Mouse (Mus musculus) naive thymus-derived CD4-positive, alpha-beta T cell, adult 2 months (primary cell): Measurements from ENCODE around the gene Rdh7.
"Not testable (repeated sequence)": the region's sequence is repeated elsewhere in the genome, so short reads cannot be mapped to it uniquely, and the experiment has no call there.

Source experiments
- DNase-seq: peaks from one replicate; pipeline ENCODE4 v3.0.0-alpha.2; 2011; ENCODE audit warnings: low read depth

Rdh7 gene

DNA sequence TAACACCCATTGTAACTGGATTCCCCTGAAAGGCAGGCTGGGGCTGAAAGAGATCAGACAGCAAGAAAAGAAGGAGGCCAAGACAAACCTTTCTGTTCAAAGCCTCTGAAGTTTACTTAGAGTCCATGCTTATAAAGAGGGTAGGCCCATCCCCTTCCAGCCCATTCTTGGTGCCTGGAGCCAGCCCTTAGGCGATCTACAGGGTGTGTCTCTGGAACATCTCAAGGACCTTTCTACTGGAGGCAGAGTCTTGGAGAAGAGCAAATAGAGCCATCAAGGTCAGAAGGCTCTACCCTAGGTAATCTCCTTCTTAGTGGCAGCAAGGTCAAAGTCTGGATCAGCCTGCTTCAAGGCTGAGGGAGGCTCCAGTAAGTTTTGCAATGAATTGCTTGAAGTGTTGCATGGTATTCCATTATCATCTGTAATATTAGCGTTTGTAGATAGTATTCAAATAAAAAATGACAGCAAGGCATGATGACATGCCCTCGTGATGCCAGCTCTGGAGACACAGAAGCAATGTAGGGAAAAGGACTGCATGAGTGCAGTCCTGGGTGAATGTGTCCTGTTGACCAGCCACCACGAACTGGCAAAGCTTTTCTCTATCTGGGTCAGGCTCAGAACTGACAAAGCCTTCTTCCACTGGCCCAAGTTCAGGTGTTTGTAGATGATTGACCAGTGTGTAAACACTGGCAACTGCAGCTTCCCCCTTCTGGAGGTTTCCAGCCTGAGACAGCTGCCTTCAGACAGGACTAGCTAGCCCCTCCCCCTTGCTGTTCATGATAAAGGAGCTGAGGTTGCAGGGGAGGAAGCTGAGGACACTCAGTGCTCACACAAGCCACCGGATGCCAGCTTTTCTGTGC lies 4.8 kb upstream of the Rdh7 start:
- peak; percentile 57 for DNase-seq

DNA sequence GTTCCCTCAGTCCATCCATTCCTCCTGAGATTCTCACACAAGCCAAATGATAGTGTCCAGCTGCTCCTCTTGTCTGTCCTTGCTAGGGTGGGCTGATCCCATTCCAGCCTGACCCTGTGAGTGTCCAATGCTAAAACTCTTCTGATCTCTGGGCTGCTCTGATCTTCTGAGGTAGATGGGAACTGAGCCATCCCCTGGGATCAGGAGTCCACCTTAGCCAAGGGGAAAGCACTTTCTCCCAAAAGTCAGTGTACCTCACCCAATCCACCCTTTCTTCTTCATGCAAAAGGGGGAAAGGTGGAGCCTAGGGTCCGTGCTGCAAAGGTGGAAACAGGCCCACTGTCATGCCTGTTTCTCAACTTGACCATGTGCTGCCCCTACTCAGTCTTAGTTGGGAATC lies 2.9 kb upstream of the Rdh7 start:
- DNase-seq: no peak

DNA sequence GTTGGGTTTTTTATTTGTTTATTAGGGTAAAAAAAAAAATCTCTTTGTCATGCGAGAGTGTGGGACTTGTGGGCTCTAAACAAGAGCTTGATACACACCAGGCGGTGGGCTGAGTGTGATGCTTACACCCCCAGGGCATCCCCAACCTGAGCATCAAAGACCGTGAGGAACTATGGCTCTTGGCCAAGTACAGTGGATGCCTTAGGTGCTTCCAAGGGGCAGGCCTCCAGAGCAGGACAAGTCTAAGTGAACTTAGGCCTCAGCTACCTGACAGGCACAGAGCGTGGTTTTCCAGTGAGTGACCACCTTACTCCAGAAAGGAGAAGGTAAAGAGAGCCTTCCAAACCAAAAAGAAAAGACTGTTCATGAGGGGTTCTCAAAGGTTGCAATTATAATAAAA lies 1.6 kb downstream of the Rdh7 start:
- no peak for DNase-seq

DNA sequence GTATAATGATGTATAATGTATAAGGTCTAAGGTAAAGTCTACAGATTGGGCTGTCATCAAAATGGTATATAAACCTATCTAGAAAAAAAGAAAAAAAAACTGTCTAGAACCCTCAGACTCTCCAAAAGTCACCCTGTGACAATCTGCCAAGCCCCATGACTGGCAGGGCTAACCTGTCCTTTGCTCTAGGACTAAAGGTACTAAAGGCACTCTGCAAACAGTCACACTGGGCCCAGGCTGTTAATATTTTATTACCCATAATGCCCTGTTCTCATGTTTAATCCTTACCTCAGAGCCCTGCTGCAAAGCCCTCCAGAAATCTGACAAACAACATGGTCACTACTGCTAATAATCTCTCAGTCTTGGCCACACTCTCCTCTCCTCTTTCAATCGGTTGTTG lies 2.1 kb downstream of the Rdh7 start:
- DNase-seq: no peak

DNA sequence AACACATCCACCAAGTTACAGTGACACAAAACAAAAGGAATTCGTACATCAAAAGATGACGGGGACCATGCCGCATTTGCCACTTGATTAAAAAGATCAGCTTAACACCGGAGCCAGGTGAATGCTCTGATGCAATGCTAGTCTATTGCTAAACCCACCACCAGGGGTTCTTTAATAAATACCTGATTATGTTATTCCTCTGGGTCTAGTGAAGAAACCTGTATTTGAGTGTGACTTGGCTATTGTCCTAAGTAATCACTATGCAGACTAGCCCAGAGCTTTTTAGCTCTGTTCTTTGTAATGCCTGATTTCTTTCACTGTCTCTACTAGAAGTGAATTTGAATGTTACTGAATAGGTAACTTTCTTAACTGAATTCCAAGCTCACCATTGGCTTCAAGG lies 7.6 kb downstream of the Rdh7 start:
- no peak for DNase-seq

DNA sequence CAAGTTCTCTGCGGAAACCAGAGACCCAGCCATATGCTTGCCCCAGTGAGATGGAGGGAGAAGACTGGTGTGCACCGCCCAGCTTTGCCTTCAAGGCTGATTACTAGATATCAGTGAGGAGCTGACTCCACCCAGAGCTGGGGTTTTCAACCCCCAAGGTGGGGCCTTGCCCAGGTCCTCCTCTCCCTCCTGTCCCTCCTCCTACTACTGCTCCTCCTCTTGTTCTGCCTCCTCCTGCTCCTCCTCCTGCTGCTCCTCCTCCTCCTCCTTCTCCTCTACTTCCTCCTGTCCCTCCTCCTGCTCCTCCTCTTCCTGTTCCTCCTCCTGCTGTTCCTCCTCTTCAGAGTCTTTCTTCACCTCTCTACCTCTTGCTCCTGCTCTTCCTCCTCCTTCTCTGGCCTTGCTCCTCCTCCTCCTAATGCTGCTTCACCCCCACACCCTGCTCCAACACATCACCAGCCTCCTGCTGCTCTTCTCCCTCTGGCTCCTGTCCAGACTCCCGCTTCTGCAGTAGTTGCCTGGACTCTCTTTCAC lies 9.4 kb downstream of the Rdh7 start:
- no peak for DNase-seq

DNA sequence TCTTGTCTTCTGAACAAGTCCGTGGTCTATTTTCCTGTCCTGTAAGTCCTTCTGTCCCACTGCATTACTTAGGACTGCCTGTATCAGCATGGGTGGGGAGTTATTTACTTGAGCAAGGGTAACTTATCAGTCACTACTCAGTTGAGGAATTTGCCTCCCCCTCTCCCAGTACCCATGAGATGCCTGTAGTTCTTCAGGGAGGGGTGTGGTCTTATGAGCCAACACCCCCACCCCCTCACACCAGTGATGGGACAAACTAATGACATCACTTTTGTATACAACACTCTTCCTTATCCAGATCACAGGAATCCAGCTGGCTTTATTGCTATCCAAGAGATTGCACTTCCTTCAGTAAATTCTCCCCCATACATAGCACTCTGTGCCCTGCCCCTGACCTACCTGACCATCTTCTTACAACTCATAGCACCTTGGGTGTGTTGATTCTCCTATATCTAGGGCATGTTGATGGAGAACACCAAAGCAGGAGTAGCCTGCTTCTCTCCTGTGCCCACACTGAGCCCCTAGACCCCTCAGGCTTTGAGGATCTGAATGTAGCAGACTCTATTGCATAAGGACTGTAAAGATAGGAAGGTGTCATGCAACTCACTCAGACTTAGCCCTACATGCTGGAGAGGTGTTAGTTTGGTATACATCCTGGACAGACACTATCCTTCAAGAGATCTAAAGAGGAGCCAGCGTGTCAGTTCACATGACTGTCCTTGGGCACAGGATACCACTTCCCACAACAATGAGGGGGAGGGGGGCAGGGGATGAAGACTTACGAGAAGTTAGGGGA lies 10.2 kb downstream of the Rdh7 start:
- DNase-seq: no peak

DNA sequence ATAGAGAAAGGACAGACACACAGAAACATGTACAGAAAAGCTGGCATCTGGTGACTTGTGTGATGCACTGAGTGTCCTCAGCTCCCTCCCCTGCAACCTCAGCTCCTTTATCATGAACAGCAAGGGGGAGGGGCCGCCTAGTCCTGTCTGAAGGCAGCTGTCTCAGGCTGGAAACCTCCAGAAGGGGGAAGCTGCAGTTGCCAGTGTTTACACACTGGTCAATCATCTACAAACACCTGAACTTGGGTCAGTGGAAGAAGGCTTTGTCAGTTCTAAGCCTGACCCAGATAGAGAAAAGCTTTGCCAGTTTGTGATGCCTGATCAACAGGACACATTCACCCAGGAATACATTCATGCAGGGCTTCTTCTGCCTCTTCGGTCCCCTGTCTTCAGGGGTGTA lies 10.9 kb downstream of the Rdh7 start:
- no peak for DNase-seq

DNA sequence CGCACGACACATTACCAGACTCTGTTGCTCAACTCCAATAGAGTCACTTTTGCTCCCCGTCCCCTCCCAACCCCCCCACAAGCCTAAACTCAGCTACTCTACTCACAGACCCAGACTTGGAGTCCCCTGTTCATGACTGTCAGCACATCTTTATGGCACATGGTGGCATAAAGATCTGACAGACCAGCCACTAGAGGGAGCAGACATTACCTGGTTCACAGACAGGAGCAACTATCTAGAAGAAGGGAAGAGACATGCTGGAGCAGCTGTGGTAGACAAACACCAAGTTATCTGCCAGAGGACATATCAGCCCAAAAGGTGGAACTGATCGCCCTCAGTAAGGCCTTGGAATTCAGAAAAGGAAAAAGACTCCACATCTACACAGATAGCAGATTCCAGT lies 16.1 kb downstream of the Rdh7 start:
- DNase-seq: peak; percentile 50

DNA sequence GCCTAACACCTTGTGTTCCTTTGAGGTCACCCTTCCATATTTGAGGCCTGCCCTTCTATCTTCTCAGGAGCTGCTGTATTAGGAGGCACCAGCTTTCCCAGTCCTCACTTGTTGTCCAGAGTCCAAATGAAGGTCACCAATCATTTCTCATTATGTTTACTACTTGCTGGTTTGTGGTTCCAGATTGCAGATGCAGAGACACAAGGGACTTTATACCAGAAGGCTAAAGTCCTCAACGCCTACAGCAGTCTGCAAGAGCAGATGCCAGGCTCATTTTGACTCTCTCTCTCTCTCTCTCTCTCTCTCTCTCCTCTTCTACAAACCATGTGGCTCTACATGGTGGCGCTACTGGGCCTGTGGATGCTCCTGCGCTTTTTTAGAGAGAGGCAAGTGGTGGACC lies 22.4 kb downstream of the Rdh7 start, which contains the start of gene Rdh16f2:
Gene Rdh16f2 (plus strand): TSS at position 243 of the 400 bp plus-strand sequence.
- DNase-seq: no peak

DNA sequence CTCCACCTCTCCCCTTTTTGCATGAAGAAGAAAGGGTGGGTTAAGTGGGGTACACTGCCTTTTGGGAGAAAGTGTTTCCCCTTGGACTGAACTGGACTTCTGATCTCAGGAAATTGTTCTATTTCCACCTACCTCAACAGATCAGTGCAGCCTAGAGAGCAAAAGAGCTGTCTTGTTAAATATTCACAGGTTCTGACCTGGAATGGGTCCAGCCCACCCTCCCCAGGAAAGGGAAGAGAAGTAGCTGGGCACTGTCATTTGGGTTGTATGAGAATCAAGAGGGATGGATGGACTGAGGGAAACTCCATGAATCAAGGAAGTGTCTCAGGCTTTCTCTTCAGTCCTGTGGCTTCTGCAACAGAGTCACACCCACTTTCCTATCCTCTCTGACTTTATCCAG lies 23.7 kb downstream of the Rdh7 start:
- DNase-seq: no peak

DNA sequence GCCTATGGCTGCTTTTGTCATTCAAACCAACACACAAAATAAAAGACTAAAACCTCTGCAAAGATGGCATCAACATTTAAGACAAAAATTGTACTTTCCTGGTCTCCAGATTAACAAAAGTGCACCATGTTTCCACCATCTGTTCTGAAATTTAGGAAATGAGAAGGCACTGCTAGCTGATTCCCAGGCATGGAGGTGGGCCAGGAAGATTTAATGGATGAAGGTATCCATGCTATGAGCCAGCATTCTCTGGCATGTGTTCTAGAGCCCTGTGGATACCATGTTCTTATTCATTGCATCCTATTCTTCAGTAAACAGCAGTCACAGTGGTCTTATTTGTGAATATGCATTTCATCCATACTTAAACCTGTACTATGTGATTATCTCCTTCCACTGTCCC lies 32.2 kb downstream of the Rdh7 start:
- DNase-seq: no peak

DNA sequence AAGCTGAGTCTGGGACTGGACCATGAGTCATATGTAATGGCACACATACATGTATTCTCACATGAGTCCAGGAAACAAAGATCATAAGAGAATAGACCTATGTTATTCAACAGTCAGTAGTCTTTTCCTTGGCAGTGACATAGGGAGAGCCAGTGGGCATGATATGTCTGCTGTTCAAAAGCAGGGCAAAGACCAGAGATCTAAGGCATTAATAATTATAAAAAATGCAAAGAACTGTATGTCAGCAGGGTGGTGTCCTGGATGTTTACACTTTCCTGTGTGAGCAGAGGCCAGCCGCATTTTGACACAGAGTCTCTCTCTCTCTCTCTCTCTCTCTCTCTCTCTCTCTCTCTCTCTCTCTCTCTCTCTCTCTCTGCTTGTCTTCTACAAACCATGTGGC lies 39.0 kb downstream of the Rdh7 start, which contains the start of gene Rdh19:
Gene Rdh19 (plus strand): TSS at position 301 of the 400 bp plus-strand sequence.
- DNase-seq: no peak

DNA sequence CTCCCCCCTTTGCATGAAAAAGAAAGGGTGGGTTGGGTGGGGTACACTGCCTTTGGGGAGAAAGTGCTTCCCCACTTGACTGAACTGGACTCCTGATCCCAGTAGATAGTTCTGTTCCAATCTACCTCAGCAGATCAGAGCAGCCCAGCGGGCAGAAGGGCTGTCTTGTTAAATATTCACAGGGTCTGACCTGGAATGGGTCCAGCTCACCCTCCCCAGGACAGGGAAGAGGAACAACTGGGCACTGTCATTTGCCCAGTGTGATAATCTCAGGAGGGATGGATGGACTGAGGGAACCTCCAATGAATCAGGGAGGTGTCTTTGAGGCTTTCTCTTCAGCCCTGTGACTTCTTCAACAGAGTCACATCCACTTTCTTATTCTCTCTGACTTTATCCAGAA lies 40.5 kb downstream of the Rdh7 start:
- no peak for DNase-seq

DNA sequence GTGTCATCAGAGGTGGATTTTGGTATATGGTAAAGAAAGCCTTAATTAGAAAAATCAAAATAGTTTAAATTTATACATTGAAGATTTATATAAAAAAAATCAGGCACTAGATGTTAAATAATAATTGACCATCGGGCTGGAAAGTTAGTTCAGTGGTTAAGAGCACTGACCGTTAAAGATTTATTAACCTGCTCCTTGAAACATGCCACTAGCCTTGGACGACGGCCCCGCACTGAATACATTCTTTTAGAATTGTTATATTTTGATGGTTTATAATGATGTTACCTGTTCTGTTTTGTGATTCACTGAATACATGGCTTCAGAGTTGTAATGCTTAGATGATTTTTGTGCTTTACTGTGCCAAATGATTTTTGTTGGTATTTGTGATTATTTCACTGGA lies 42.7 kb downstream of the Rdh7 start:
- DNase-seq: not testable (repeated sequence)

DNA sequence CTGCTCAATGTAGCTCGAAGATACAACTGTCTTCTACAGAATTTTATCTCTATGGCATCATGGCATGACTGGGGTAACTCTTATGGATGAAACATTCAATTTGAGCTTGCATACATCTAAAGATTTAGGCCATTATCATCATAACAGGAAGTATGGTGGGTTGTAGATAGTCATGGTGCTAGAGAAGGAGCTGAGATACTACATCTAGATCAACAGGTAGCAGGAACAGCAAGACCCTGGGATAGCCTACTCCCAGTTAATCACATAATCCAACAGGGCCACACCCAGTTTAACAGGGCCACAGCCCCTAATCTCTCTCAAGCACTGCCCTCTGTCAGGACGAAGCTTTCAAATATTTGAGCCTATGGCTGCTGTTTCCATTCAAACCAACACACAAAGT lies 47.8 kb downstream of the Rdh7 start:
- no peak for DNase-seq

DNA sequence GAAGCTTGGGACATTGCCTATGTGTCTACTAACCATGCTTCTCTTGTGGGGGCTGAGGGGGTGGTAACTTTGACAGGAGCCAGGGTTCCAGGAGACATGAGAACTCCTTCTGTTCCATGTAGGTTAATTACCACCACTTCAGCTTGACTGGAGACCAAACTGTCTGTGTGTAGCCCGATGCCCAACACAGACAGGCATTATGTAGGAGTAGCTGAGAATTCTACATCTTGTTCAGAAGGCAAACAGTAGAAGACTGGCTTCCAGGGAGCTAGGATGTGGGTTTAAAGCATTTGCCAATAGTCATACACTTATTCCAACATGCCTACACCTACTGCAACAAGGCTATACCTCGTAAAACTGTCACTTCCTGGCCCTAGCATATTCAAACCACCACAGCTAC lies 50.1 kb downstream of the Rdh7 start:
- DNase-seq: no peak

DNA sequence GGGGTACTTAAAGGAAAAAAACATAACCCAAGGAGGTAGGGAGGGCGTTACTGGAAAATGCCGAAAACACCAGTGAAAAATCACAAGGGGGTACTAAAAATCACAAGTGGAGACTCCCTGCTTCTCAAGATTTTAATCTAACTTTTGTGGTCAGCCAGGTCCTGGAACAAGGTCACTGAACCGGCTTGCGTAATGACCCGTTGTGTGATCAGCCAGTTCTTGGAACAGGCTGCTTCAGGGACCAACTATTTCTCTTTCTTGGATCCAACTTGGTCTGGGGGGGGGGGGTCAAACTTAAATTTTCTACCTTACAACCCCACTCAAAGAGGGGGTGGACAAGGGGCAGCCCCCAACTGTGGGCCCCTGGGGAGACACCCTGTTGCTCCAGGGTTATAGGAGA lies 50.8 kb downstream of the Rdh7 start:
- not testable (repeated sequence) for DNase-seq

DNA sequence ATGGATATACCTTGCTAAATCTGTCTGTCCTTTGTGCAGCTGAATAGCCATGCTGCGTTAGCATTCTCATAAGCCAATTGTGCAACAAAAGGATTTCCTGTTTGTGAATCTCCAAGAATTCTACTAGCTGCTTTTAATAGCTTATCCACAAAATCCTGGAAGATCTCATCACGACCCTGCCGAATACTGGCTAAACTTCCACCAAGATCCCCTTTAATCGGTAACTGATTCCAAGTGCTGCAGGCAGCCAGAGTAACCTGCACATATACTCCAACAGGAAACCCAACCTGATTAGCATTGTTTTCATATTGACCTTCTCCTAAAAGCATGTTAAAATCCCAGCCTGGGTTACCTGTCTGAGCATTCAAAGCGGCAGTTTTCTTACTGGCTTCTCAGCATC lies 53.3 kb downstream of the Rdh7 start:
- no peak for DNase-seq

DNA sequence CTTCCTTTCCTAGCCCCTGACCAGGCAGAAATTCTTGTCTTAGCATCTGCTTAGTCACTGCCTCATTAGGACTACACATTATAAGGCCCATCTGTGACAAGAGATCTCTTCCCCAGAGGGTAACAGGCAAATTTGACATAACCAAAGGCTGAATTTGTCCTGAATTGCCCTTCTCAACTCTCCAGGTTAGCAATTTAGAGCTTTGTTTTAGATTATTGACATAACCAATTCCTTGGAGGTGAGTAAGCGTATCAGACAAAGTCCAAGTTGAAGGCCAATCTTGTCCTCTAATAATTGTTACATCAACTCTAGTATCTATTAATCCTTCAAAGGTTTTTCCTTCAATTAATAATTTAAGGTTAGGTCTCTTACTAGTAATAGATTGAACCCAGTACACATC lies 54.4 kb downstream of the Rdh7 start:
- not testable (repeated sequence) for DNase-seq
